Mouse (Mus musculus): ENCODE measurements around the gene Krt90. TPM values are rescaled to one million over a fixed set of nuclear protein-coding genes. Genes with fewer than 3 reads are reported as not detected.

Krt90 gene
- not detected in 2 replicates for total RNA-seq (2021)
- long read RNA-seq, result 0 reads

GRCm38 (mm10) chr15:101562850-101563249, at the start of gene Krt90:
TSS of gene Krt90 (minus strand) at chr15:101562950.
- no peak for DNase-seq

- no peak for DNase-seq
Observed at GRCm38 (mm10) chr15:101599123-101599522, 36.4 kb upstream of the Krt90 start.

DNA sequence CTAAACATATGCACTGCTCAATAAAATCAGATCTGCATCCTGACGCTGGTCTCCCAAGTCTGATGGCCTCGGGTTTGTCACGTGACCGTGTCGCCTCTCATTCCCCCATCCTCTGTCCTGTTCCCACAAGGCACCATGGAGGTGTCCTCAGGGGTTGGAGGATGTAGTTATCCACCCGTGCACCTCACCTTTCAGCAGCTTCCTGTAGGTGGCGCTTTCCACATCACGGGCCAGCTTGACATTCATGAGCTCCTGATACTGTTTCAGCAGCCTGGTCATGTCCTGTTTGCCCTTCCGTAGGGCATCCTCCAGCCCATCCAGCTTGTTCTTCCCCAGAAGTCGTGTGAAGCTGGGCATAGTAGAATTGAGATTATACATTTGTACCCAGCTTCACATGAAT, 25.5 kb upstream of the Krt90 start:
- DNase-seq, result no peak

DNA sequence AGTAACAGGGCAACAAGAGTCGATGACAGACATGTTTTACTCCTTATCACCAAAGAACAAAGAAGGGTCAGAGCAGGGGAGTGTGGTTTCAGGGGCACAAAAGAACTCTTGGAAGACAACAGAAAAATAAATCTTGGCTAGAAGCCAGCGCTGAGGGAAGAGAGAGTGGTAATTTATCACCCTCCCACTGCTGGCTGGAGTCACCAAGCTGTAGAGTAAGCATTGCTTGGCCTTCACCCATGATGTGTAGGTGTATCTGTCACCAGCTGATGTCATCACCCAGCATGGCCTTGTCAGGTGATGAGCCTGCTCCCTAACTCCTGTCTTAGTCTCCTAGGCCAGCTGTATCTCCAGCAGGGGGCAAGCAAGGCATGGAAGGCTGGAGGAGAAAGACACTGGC, 21.7 kb upstream of the Krt90 start:
- DNase-seq, result no peak

DNA sequence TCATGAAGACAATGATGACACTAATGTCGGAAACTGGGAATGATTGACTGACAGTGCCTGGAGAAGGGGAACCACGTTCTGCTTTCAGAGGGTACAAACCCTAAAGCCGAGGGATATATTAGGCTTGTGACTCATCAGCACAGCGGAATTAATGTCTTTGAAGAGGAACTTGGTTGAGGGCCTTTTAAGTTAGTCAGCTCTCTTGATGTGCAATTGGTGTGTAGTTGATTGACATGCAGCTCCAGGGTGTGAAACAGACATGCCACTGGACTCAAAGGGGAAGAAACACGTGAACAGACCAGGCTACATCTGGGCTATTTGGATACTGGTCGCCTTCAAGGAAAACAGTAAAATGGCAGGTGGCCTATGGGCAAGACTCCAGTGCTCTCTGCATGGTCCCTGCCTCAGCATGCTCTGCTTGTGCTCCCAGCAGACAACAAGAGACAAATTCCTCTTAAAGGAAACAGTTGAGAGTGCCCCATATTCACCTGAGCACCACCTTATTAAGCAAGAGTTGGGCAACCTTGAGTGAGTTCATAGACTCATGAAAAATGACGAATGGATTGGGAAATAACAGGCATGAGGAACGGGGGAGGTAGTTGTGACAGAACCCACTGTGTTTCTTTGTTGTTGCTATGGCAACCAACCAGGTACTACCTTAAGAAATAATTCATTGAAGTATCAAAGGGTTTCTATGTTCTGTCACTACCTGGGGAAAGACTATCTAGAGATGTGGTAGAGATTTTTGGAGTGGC, 20.6 kb upstream of the Krt90 start:
- DNase-seq, result no peak

- no peak for DNase-seq
Observed at GRCm38 (mm10) chr15:101581701-101582100, 19.0 kb upstream of the Krt90 start.

DNA sequence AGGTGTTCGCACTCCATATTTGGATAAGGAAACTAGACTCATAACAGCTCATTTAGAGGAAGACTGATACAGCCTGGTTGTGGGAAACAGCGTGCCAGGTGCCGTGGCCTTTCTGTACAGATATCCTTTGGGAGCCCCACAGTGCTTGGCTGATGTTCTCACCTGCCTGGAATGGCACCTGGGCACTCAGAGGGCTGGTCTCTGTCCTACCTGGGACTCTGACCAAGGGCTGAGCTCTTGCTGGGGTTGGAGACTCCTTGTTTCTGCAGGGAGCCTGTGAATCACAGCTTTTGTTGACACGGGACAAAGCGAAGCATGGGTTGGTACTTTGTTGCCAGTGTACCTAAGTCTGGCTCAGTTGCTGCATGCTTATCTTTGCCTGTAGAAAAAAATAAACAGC, 12.8 kb upstream of the Krt90 start:
- no peak for DNase-seq

DNA sequence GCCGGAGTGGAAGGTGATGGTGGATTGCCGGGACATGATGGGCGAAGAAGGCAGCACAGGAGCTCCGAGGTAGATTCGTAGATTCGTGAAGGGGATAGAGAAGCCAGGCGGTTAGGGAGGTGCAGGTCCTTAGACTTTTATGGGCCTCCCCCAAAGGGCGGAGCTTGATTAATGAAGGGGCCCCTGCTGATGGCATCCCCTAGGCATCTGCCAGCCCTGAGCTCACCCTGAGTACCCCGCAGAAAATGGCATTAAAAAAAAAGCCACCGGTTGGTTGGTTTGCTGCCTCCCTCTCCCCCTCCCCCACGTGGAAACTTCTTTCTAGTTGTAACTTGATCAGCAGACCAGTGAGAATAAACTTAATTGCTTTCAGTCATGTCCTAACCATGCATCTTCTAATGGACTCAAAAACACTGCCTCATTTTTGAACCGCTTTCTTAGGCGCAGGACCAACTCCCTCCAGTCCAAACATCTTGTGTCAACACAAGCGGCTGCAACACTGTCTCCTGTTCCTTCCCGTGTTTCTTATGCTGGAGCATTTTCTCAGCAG, 11.1 kb upstream of the Krt90 start, which contains the start of gene Krt75:
Krt75 (minus strand) TSS at position 109 of the 550 bp plus-strand sequence.
- no peak for DNase-seq

- no peak for DNase-seq
Observed at GRCm38 (mm10) chr15:101567780-101568179, 5.0 kb upstream of the Krt90 start.

DNA sequence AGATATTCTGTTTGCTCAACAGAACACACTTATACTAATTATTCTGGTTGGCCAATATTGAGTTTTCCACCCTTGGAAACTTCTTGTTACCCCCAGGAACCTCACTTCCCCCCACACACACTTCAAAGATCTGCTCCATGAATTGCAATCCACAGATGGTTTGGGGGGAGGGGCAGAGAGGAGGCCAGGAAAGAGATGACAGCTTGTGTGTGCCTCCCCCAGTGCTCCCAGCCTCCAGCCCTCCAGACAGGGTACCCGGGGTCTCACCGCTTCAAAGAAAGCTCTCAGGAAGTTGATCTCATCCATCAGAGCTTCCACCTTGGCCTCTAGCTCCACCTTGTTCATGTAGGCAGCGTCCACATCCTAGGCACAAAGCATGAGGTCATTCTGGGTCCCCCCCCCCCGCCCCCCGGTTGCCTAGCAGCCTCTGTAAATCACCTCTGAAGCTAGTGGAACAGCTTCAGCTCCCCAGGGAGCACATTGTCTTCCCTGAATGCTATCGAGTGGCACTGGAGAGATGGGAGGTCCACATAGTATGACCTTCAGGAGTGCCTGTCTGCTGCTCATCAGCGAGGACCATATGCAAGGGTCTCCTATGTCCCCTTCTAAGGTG, 4.6 kb downstream of the Krt90 start:
- no peak for DNase-seq

- peak; percentile 27 for DNase-seq
Observed at GRCm38 (mm10) chr15:101553169-101553568, 9.6 kb downstream of the Krt90 start.

- no peak for DNase-seq
Observed at GRCm38 (mm10) chr15:101552188-101552587, 10.6 kb downstream of the Krt90 start.

GRCm38 (mm10) chr15:101550567-101550966, 12.2 kb downstream of the Krt90 start, which contains the start of gene Krt82:
TSS of gene Krt82 (minus strand) at chr15:101550667.
- no peak for DNase-seq

DNA sequence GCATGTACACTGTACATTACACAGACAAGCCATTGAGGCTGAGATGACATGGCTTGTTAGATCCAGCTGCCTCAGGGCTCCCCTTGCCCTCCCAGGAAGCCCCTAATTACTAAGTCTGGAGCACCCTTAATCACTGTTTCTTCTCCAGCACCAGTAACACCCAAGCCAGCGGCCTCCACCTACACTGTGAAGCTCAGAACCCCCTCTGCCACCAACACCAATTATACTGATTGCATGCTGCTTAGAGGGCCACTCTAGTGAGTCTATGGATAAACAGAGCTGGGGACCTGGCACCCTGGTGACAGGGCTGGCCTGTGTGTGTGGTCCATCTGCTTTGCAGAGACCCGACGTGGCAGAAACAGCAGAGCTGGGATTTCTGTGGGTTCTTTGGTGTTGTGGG, 18.3 kb downstream of the Krt90 start:
- DNase-seq, result no peak

- DNase-seq, result no peak
Observed at GRCm38 (mm10) chr15:101542543-101542942, 20.2 kb downstream of the Krt90 start.

- no peak for DNase-seq
Observed at GRCm38 (mm10) chr15:101538580-101538900, 24.2 kb downstream of the Krt90 start.

- DNase-seq, result no peak
Observed at GRCm38 (mm10) chr15:101537864-101538579, 24.7 kb downstream of the Krt90 start.

GRCm38 (mm10) chr15:101536054-101536850, 26.5 kb downstream of the Krt90 start:
- no peak for DNase-seq

DNA sequence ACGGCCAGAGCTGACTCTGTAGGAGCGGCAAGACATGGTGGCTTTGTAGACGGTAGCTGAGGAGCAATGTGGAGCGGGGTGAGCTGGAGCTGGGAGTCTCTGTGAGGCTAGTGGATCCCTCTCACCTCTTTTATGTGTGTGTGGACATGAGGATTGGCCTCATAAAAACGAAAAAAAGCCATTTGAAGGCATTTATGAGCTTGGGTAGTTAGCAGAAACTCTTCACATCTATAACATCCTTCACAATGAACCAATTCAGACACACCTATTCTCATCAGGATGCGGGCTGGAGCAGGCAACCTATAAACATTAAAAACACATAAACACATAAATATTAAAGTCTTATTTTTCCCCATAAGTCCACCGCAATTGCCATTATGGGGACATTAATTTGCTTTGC, 30.0 kb downstream of the Krt90 start, which contains the start of gene Krt84:
Krt84 (minus strand) TSS at position 101 of the 400 bp plus-strand sequence.
- DNase-seq, result no peak

- no peak for DNase-seq
Observed at GRCm38 (mm10) chr15:101522556-101523232, 40.1 kb downstream of the Krt90 start.

- DNase-seq, result peak; percentile 80
Observed at GRCm38 (mm10) chr15:101519792-101520191, 43.0 kb downstream of the Krt90 start.
